Mouse (Mus musculus) ES-E14 (cell line): ENCODE results near the gene Msi1. TPM values are rescaled to one million over a fixed set of nuclear protein-coding genes. Genes with fewer than 3 reads are reported as not detected.

Experiments
- DNase-seq: peaks from one replicate; pipeline ENCODE4 v3.0.0-alpha.2; 2013; ENCODE audit warnings: low read depth, low spot score
- H3K27ac ChIP-seq: 2 replicates; pipeline ENCODE4 v1.5.1; 2012; ENCODE audit warnings: low read depth, mild to moderate bottlenecking, low read length, moderate library complexity, mixed read lengths; ENCODE audit not compliant: poor library complexity, insufficient read depth, severe bottlenecking
- H3K36me3 ChIP-seq: 2 replicates; pipeline ENCODE4 v1.6.1; 2012; ENCODE audit warnings: mild to moderate bottlenecking, low read length, moderate library complexity, mixed read lengths; ENCODE audit not compliant: control insufficient read depth, poor library complexity, insufficient read depth, severe bottlenecking
- H3K4me1 ChIP-seq, 2 experiments: fragments of 150-350 bp in 1 of 2; sonication (generic) in 1 of 2; 2 replicates each; pipeline ENCODE4 v1.6.1; 2012; ENCODE audit warnings: low read length in 2 of 2, mild to moderate bottlenecking in 1 of 2, mixed read lengths in 1 of 2; ENCODE audit not compliant: control insufficient read depth in 2 of 2, insufficient read depth in 2 of 2, poor library complexity in 1 of 2
- H3K4me3 ChIP-seq, 2 experiments: fragments of 150-350 bp in 1 of 2; sonication (generic) in 1 of 2; 2 replicates each; pipeline ENCODE4 v1.5.1; 2012; ENCODE audit warnings: low read length in 2 of 2, low read depth in 1 of 2, mild to moderate bottlenecking in 1 of 2, mixed read lengths in 1 of 2; ENCODE audit not compliant: insufficient read depth in 1 of 2, poor library complexity in 1 of 2, severe bottlenecking in 1 of 2
- H3K9ac ChIP-seq: 2 replicates; pipeline ENCODE4 v1.6.1; 2012; ENCODE audit warnings: low read depth, mild to moderate bottlenecking, low read length, mixed read lengths; ENCODE audit not compliant: poor library complexity, insufficient read depth, severe bottlenecking
- H3K9me3 ChIP-seq: fragments of 150-350 bp; sonication (generic); 2 replicates; pipeline ENCODE4 v1.6.1; 2012; ENCODE audit warnings: low read depth, mild to moderate bottlenecking, low read length; ENCODE audit not compliant: control insufficient read depth, insufficient read depth
- CHD2 ChIP-seq: IDR thresholded peaks from 2 replicates; pipeline ENCODE4 v1.6.1; 2014; ENCODE audit warnings: mild to moderate bottlenecking, low read depth, low read length, inconsistent platforms
- HCFC1 ChIP-seq: IDR thresholded peaks from 2 replicates; pipeline ENCODE4 v1.6.1; 2012; ENCODE audit warnings: low read length, inconsistent platforms, borderline replicate concordance; ENCODE audit not compliant: insufficient read depth
- MAFK ChIP-seq: IDR thresholded peaks from 2 replicates; pipeline ENCODE4 v1.6.1; 2014; ENCODE audit warnings: mild to moderate bottlenecking, low read depth, low read length, inconsistent platforms; ENCODE audit not compliant: insufficient read depth
- ZC3H11A ChIP-seq: IDR thresholded peaks from 2 replicates; pipeline ENCODE4 v1.6.1; 2012; ENCODE audit warnings: low read depth, mild to moderate bottlenecking, inconsistent platforms, low read length, borderline replicate concordance
- ZNF384 ChIP-seq: IDR thresholded peaks from 2 replicates; pipeline ENCODE4 v1.6.1; 2012; ENCODE audit warnings: low read depth, low read length, inconsistent platforms
- in situ Hi-C, 2 experiments: fragments of 600-800 bp; cut with MboI; formaldehyde crosslinking; loops; one replicate each; pipeline ENCODE4 v1.15.1; 2025; ENCODE audit warnings: low sequenced_read_pairs in 2 of 2, inconsistent platforms in 1 of 2; ENCODE audit not compliant: unreplicated experiment in 2 of 2
- total RNA-seq: library from RNA; depleted of rRNA; stranded (reverse); fragments of 300-350 nt; gene quantifications from 2 replicates; pipeline ENCODE4 v1.2.3, GENCODE M21; 2012

The Msi1 gene
- total RNA-seq, 1 experiment, result 5.6 TPM

GRCm38 (mm10) chr5:115475337-115476106 is 46.1 kb downstream of the Msi1 start:
- Histone ChIP-seq H3K27ac (peak overlapping the region; percentile 96), H3K36me3 (peaks cover 24% of the 10 kb centered on the region), H3K9ac (peak overlapping the region; percentile 73; the same call in 1 of the 2 replicates), H3K4me3 (peak overlapping the region; percentile 37 to 46), H3K4me1 (peaks cover 0 to 6% of the 10 kb centered on the region in 2 experiments; a peak in 3 of 4 replicates), H3K9me3 (no peaks in the 10 kb centered on the region)
- in situ Hi-C loops, result no loop called here
- TF ChIP-seq ZC3H11A, result no peak
- TF ChIP-seq MAFK, result no peak
- no peak for TF ChIP-seq HCFC1
- TF ChIP-seq CHD2, result no peak
- TF ChIP-seq ZNF384, result no peak
- no peak for DNase-seq

DNA sequence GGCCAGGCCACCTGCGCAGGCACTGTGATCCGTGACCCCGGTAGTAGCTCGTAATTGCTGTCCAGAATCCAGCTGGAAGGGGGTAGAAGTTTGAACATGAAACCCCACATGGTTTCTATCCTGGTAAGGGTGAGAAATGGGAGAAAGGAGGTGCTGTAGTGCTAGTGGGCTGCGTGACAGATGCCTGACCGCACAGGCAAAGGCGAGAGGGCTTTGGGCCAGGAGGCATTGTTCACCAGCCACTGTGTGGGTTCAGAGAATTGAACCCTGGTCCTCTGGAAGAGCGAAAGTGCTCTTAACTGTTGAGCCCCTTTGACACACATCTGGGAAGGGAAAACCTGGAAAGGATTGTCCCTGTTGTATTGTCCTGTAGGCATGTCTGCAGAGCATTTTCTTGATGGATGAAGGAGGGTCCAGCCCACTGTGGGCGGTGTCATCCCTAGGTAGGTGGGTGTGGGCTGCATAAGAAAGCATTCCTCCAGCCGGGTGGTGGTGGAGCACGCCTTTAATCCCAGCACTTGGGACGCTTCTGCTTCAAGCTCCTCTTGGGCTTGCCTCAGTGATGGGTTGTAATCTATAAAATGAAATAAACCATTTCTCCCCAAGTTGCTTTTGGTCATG is 46.8 kb downstream of the Msi1 start:
- DNase-seq, result peak; percentile 92
- in situ Hi-C loops, result no loop called here
- no peak for TF ChIP-seq MAFK
- Histone ChIP-seq H3K9me3 (no peaks in the 10 kb centered on the region), H3K4me3 (peak overlapping the region; percentile 37 to 46), H3K27ac (peak overlapping the region; percentile 94), H3K4me1 (peaks cover 0 to 3% of the 10 kb centered on the region in 2 experiments; a peak in 3 of 4 replicates), H3K9ac (peak overlapping the region; percentile 38; the same call in 1 of the 2 replicates), H3K36me3 (peaks cover 22% of the 10 kb centered on the region)

GRCm38 (mm10) chr5:115479561-115479960 is 50.2 kb downstream of the Msi1 start:
- in situ Hi-C loops, result no loop called here
- DNase-seq, result no peak
- Histone ChIP-seq H3K9ac (peak overlapping the region; percentile 51; the same call in 1 of the 2 replicates), H3K4me3 (peak overlapping the region; percentile 66 to 69), H3K4me1 (peaks cover 0 to 4% of the 10 kb centered on the region in 2 experiments), H3K27ac (peak overlapping the region; percentile 79), H3K9me3 (no peaks in the 10 kb centered on the region), H3K36me3 (peaks cover 10% of the 10 kb centered on the region)
- TF ChIP-seq ZC3H11A (no peak), MAFK (no peak), HCFC1 (no peak), ZNF384 (no peak), CHD2 (no peak)

DNA sequence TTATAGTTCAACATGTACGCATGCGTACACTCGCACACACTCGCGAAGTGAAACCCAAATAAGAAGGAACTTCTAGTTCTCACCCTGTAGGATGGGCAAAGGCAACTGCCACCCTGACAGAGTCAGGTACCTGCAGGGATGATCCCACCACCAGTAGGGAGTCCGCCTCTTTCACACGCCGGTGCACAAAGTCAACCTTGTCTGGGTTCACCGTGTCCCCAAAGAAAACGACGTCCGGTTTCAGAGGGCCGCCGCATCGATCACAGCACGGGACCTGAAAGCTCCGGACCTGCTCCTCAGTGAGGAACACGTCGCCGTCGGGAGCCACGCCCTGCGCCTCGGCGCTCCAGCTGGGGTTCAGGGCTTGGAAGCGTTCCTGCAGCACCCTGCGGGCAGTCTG is 50.7 kb downstream of the Msi1 start:
- in situ Hi-C loops, result no loop called here
- Histone ChIP-seq H3K4me3 (peak overlapping the region; percentile 66 to 69), H3K9me3 (no peaks in the 10 kb centered on the region), H3K27ac (peak overlapping the region; percentile 79; the same call in 1 of the 2 replicates), H3K4me1 (peaks cover 0 to 4% of the 10 kb centered on the region in 2 experiments), H3K36me3 (peaks cover 6% of the 10 kb centered on the region), H3K9ac (peak overlapping the region; percentile 77)
- TF ChIP-seq MAFK (no peak), ZC3H11A (no peak), HCFC1 (no peak), CHD2 (no peak), ZNF384 (no peak)
- no peak for DNase-seq
